Mouse (Mus musculus) hindbrain, embryonic 13.5 days (tissue): ENCODE measurements around the gene Sub1. TPM values are rescaled to one million over a fixed set of nuclear protein-coding genes. Genes with fewer than 3 reads are reported as not detected.

Experiments used
- ATAC-seq: fragments of 200-750 bp; cut with Nextera tagmentation; 2 replicates; pipeline ENCODE4 v1.8.0; 2017; ENCODE audit warnings: moderate TSS enrichment; ENCODE audit not compliant: low FRiP score
- H3K27ac ChIP-seq: fragments of 300-500 bp; sonication (generic); 2 replicates; pipeline ENCODE4 v1.5.1; 2015; ENCODE audit warnings: inconsistent platforms, mild to moderate bottlenecking, moderate library complexity
- H3K27me3 ChIP-seq: fragments of 300-500 bp; sonication (generic); 2 replicates; pipeline ENCODE4 v1.6.1; 2015; ENCODE audit warnings: mild to moderate bottlenecking, inconsistent platforms
- H3K36me3 ChIP-seq: fragments of 300-500 bp; sonication (generic); 2 replicates; pipeline ENCODE4 v1.6.1; 2015; ENCODE audit warnings: mild to moderate bottlenecking, inconsistent platforms
- H3K4me1 ChIP-seq: fragments of 300-500 bp; sonication (generic); replicated peaks from 2 replicates; pipeline ENCODE4 v1.6.1; 2015; ENCODE audit warnings: inconsistent platforms
- H3K4me2 ChIP-seq: fragments of 300-500 bp; sonication (generic); 2 replicates; pipeline ENCODE4 v1.6.1; 2015; ENCODE audit warnings: inconsistent platforms, mild to moderate bottlenecking, moderate library complexity
- H3K4me3 ChIP-seq: fragments of 300-500 bp; sonication (generic); 2 replicates; pipeline ENCODE4 v1.5.1; 2015; ENCODE audit warnings: mild to moderate bottlenecking, inconsistent platforms
- H3K9ac ChIP-seq: fragments of 300-500 bp; sonication (generic); 2 replicates; pipeline ENCODE4 v1.6.1; 2015; ENCODE audit warnings: mild to moderate bottlenecking, inconsistent platforms
- H3K9me3 ChIP-seq: fragments of 300-500 bp; sonication (generic); 2 replicates; pipeline ENCODE4 v1.6.1; 2016; ENCODE audit warnings: inconsistent platforms
- WGBS: fragments of 180-500 bp; shearing (Covaris S2); methylation state at CpG from one replicate; pipeline ENCODE4 v1.1.7; 2015; 5-methylcytosine and 5-hydroxymethylcytosine counted together
- polyA plus RNA-seq: library from polyadenylated mRNA; unstranded; fragments of >200 nt; fragmentation: Nextera tagmentation; extraction: Ambion mirVana; gene quantifications from 2 replicates; pipeline ENCODE4 v1.2.1, GENCODE M21; 2015

Sub1 gene
- polyA plus RNA-seq, 1 experiment from 2014 or later, result 618 TPM

DNA sequence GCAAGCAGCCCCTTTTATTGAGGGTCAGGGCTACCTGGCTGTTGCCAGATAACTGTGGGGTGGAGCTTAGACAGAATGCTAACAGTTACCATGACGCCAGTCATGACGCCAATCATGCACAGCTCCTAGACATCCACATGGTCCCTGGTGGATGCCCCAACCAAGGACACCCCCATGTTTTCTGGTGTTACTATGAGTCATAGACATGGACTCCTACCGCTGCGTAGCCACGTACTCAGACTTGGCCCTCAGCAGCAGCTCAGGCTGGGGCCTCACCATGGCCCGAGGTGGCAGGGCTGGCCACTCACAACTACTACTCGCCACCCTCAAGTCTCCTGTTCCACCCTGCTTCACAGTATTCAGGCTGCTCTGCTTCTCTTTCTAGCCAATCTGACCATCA lies 45.6 kb downstream of the Sub1 start:
- H3K9ac ChIP-seq, result no peak overlapping the region
- no peak overlapping the region for H3K4me3 ChIP-seq
- H3K27me3 ChIP-seq, result no peaks in the 10 kb centered on the region
- WGBS, result 92% methylated on average over 7 of the region's 7 CpGs
- ATAC-seq, result no peak
- no peak overlapping the region for H3K27ac ChIP-seq
- no peak overlapping the region for H3K4me2 ChIP-seq
- no peaks in the 10 kb centered on the region for H3K36me3 ChIP-seq
- H3K9me3 ChIP-seq, result no peaks in the 10 kb centered on the region
- no peaks in the 10 kb centered on the region for H3K4me1 ChIP-seq

GRCm38 (mm10) chr15:11950144-11950543 lies 46.6 kb downstream of the Sub1 start:
- no peak overlapping the region for H3K9ac ChIP-seq
- no peak overlapping the region for H3K4me2 ChIP-seq
- peak; percentile 28; the same call in 1 of the 2 replicates for ATAC-seq
- H3K4me3 ChIP-seq, result no peak overlapping the region
- no peaks in the 10 kb centered on the region for H3K4me1 ChIP-seq
- H3K36me3 ChIP-seq, result no peaks in the 10 kb centered on the region
- no peak overlapping the region for H3K27ac ChIP-seq
- WGBS, result 91% methylated on average over 10 of the region's 10 CpGs
- H3K9me3 ChIP-seq, result no peaks in the 10 kb centered on the region
- H3K27me3 ChIP-seq, result no peaks in the 10 kb centered on the region

DNA sequence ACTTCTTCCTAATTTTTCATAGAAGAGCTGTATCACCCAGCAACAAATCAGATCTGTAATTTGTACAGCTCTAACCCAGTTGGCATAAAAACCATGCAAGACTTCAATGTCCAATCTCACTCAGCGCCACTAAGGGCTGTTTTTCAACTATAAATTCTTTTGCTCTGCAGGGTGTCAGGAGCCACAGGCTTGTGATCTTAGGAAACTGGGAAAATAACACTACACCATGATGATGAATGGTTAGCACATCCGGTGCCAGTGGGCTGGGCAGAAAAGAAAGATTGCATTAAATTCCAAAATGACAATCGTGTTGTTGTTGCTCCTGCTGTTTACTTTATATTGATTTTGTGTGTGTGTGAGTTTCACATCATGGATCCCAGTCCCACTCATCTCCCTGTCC lies 47.3 kb downstream of the Sub1 start:
- ATAC-seq, result no peak
- Histone ChIP-seq H3K27me3 (no peaks in the 10 kb centered on the region), H3K4me1 (no peaks in the 10 kb centered on the region), H3K9me3 (no peaks in the 10 kb centered on the region), H3K4me2 (no peak overlapping the region), H3K9ac (no peak overlapping the region), H3K36me3 (no peaks in the 10 kb centered on the region), H3K4me3 (no peak overlapping the region), H3K27ac (no peak overlapping the region)
- 84% methylated on average over 3 of the region's 3 CpGs for WGBS

DNA sequence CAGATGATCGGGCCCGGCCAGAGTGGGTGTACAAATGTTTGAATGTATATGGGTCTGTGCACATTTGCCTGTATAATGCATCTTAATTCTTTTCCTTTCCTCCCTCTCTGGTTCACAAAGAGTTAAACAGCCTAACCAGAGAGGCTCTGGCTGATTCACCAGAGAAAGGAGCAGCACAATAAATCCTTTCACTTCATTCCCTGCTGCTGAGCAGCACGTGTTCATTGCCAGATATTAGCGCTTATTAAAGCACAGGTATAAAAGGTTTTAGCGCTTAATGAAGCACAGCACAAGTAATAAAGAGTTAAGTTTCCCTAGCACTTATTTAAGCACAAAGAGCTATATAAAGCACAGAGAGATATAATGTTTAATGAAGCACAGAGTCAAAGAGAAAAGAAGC lies 55.9 kb downstream of the Sub1 start:
- 47% methylated on average over 5 of the region's 5 CpGs for WGBS

More for the DNA sequence above, 55.9 kb downstream of the Sub1 start:
- no peak overlapping the region for H3K4me3 ChIP-seq
- H3K9me3 ChIP-seq, result no peaks in the 10 kb centered on the region
- H3K27ac ChIP-seq, result no peak overlapping the region
- no peaks in the 10 kb centered on the region for H3K27me3 ChIP-seq
- H3K9ac ChIP-seq, result no peak overlapping the region
- no peak for ATAC-seq
- H3K36me3 ChIP-seq, result no peaks in the 10 kb centered on the region
- H3K4me2 ChIP-seq, result no peak overlapping the region
- 0 out of 2 replicates have a peak, but pooled peaks cover 3% of the 10 kb centered on the region for H3K4me1 ChIP-seq

Other genes with a start within 250 kb of the Sub1 start
- 1.8 and 2.7 TPM in 2 replicates for gene Npr3, start 89.7 kb downstream of the Sub1 start, polyA plus RNA-seq
- 147 and 159 TPM in 2 replicates for gene Zfr, start 120.8 kb upstream of the Sub1 start, polyA plus RNA-seq
- gene Mtmr12, start 208.0 kb upstream of the Sub1 start, polyA plus RNA-seq, result 7.7 and 8.3 TPM in 2 replicates